Mouse (Mus musculus): ENCODE measurements at regions not wholly inside any gene's neighbourhood (a gene's known extent, or its start where the extent isn't known, plus 50 kb on each side); places are given as distances from the start of the nearest gene placed in this dataset.

DNA sequence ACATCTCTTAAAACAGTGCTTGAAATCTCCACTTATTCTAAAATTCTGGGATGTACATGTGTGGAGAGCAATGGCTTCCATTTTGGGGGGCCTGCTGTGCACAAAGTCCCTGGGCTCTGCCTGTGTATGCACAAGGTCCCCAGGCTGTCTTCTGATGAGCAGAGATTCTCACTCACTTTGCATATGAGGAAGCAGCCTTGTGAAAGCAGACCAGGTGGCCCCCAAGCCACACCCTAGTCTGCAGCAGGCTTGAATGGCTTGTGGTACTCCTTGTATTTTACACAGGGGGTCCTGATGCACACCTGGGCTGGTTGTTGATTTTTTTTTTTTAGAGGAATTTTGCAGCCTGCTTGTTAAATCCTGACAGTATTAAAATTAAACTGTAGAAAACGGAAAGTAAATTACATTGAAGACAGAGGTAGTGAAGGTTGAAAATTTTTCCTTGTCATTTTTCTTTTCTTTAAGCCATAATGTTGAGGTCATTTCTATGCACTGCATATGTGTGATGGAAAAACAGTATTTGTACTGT lies 1413.8 kb downstream of the Gsdmc2 start:
- 45% methylated on average over 1 of the region's 1 CpGs for whole genome bisulfite sequencing (ENCODE audit: insufficient replicate concordance)
- Histone ChIP-seq H3K4me3 (replicated peaks) (no peak overlapping the region), H3K27ac (replicated peaks) (no peak overlapping the region), H3K4me1 (replicated peaks) (no peaks in the 10 kb centered on the region), H3K36me3 (replicated peaks) (no peaks in the 10 kb centered on the region), H3K9ac (no peak overlapping the region), H3K4me2 (no peak overlapping the region), H3K9me3 (replicated peaks) (no peaks in the 10 kb centered on the region), H3K27me3 (no peaks in the 10 kb centered on the region)
- ATAC-seq (ENCODE audit: insufficient read depth) = no peak

- Histone ChIP-seq H3K4me3 (replicated peaks) (no peak overlapping the region), H3K36me3 (replicated peaks) (no peaks in the 10 kb centered on the region), H3K27ac (replicated peaks) (no peak overlapping the region), H3K27me3 (no peaks in the 10 kb centered on the region), H3K4me2 (no peak overlapping the region), H3K9ac (no peak overlapping the region), H3K4me1 (replicated peaks) (no peaks in the 10 kb centered on the region), H3K9me3 (replicated peaks) (no peaks in the 10 kb centered on the region)
- 65% methylated on average over 5 of the region's 5 CpGs for WGBS (ENCODE audit: insufficient replicate concordance)
- no peak for ATAC-seq (ENCODE audit: insufficient read depth)
Observed at GRCm38 (mm10) chr15:62422995-62423394, 1422.0 kb downstream of the Gsdmc2 start.

GRCm38 (mm10) chr15:62421073-62421851 lies 1423.7 kb downstream of the Gsdmc2 start:
- Histone ChIP-seq H3K4me2 (no peak overlapping the region), H3K9ac (no peak overlapping the region), H3K36me3 (replicated peaks) (no peaks in the 10 kb centered on the region), H3K4me3 (replicated peaks) (no peak overlapping the region), H3K4me1 (replicated peaks) (no peaks in the 10 kb centered on the region), H3K9me3 (replicated peaks) (no peaks in the 10 kb centered on the region), H3K27ac (replicated peaks) (no peak overlapping the region), H3K27me3 (no peaks in the 10 kb centered on the region)
- ATAC-seq (ENCODE audit: insufficient read depth) = no peak
- 67% methylated on average over 7 of the region's 7 CpGs for WGBS (ENCODE audit: insufficient replicate concordance)

GRCm38 (mm10) chr15:62416691-62417090 lies 1428.3 kb downstream of the Gsdmc2 start:
- Histone ChIP-seq H3K27ac (replicated peaks) (no peak overlapping the region), H3K9me3 (replicated peaks) (no peaks in the 10 kb centered on the region), H3K9ac (no peak overlapping the region), H3K4me2 (no peak overlapping the region), H3K36me3 (replicated peaks) (no peaks in the 10 kb centered on the region), H3K27me3 (no peaks in the 10 kb centered on the region), H3K4me3 (replicated peaks) (no peak overlapping the region), H3K4me1 (replicated peaks) (no peaks in the 10 kb centered on the region)
- ATAC-seq (ENCODE audit: insufficient read depth) = no peak

DNA sequence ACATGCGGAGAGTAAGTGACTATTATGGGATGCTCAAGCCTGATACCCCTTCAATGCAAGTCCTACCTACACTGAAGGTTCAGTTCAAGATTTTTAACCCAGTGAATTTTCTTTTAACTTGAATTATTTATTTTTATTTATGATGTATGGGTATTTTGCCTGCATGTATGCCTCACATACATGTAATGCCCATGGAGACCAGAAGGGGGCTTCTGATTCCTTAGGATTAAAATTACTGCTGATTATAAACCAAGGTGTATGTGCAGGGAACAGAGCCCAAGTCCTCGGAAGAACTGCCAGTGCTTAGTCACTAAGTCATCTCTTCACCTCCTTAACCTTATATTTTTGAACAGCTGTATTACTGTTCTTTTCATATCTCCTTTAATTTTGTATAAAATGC lies 1431.3 kb downstream of the Gsdmc2 start:
- H3K4me2 ChIP-seq = no peak overlapping the region
- no peak overlapping the region for H3K4me3 ChIP-seq (replicated peaks)
- no peak overlapping the region for H3K9ac ChIP-seq
- ATAC-seq (ENCODE audit: insufficient read depth) = no peak
- 75% methylated on average over 2 of the region's 2 CpGs for WGBS (ENCODE audit: insufficient replicate concordance)
- no peaks in the 10 kb centered on the region for H3K27me3 ChIP-seq
- no peaks in the 10 kb centered on the region for H3K4me1 ChIP-seq (replicated peaks)
- H3K9me3 ChIP-seq (replicated peaks) = no peaks in the 10 kb centered on the region
- H3K36me3 ChIP-seq (replicated peaks) = no peaks in the 10 kb centered on the region
- no peak overlapping the region for H3K27ac ChIP-seq (replicated peaks)

- 63% methylated on average over 5 of the region's 5 CpGs for WGBS (ENCODE audit: insufficient replicate concordance)
- ATAC-seq (ENCODE audit: insufficient read depth) = no peak
Observed at GRCm38 (mm10) chr15:62402142-62402541, 1442.8 kb downstream of the Gsdmc2 start.

DNA sequence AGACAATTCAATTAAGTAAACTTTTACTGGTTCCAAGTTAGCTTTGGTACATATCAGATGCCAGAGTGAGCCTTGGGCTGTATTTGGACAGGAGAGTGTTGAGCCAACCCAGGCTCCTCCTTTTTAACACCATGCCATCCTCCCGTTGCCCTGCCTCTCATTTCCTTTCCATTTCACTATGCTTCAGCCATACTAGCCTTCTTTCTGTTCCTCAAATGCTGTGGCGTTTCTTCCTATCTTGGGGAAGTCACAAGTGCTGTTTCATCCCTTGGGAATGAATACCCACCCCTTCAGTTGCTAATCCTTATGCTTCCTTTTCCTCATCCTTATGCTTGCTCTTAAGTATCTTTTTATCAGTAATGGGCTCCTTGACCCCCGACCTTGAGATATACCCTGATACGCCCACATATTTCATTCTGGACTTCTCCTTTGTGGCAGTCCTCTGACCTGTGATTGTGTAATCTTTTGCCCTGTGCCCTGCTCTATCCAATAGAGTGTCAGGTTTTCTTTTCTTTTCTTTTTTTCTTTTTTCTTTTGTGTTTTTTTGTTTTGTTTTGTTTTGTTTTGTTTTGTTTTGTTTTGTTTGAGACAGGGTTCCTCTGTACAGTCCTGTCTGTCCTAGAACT lies 1443.9 kb downstream of the Gsdmc2 start:
- Histone ChIP-seq H3K36me3 (replicated peaks) (no peaks in the 10 kb centered on the region), H3K27ac (replicated peaks) (no peak overlapping the region), H3K9me3 (replicated peaks) (no peaks in the 10 kb centered on the region), H3K9ac (no peak overlapping the region), H3K4me2 (no peak overlapping the region), H3K4me1 (replicated peaks) (no peaks in the 10 kb centered on the region), H3K27me3 (no peaks in the 10 kb centered on the region), H3K4me3 (replicated peaks) (no peak overlapping the region)
- 39% methylated on average over 4 of the region's 4 CpGs for WGBS (ENCODE audit: insufficient replicate concordance)
- ATAC-seq (ENCODE audit: insufficient read depth) = no peak

More at GRCm38 (mm10) chr15:62402142-62402541, 1442.8 kb downstream of the Gsdmc2 start:
- H3K36me3 ChIP-seq (replicated peaks) = no peaks in the 10 kb centered on the region
- H3K9ac ChIP-seq = no peak overlapping the region
- H3K4me2 ChIP-seq = no peak overlapping the region
- H3K4me1 ChIP-seq (replicated peaks) = no peaks in the 10 kb centered on the region
- no peaks in the 10 kb centered on the region for H3K9me3 ChIP-seq (replicated peaks)
- H3K4me3 ChIP-seq (replicated peaks) = no peak overlapping the region
- H3K27me3 ChIP-seq = no peaks in the 10 kb centered on the region
- no peak overlapping the region for H3K27ac ChIP-seq (replicated peaks)

DNA sequence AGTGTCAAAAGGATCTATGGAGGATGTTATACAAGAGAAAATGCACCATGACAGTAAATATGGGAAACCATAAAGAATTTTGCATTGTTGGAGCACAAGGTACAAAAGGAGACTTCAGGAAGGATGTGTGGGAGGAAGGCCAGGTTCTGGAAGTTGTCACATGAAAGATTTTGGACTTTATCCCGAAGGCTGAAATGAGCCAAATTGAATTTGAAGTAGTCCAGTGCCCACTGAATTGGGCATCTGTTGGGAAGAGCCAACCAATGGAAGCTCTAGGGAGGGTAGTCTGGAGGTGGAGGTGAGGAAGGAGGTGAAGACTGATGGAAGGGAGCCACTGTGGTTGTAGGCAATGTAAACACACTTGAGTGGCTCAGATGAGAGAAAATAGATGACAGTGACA lies 1445.6 kb downstream of the Gsdmc2 start:
- Histone ChIP-seq H3K4me1 (replicated peaks) (no peaks in the 10 kb centered on the region), H3K36me3 (replicated peaks) (no peaks in the 10 kb centered on the region), H3K9me3 (replicated peaks) (no peaks in the 10 kb centered on the region), H3K27ac (replicated peaks) (no peak overlapping the region), H3K4me2 (no peak overlapping the region), H3K27me3 (no peaks in the 10 kb centered on the region), H3K4me3 (replicated peaks) (no peak overlapping the region), H3K9ac (no peak overlapping the region)
- WGBS (ENCODE audit: insufficient replicate concordance) = 36% methylated on average over 1 of the region's 1 CpGs
- ATAC-seq (ENCODE audit: insufficient read depth) = no peak

DNA sequence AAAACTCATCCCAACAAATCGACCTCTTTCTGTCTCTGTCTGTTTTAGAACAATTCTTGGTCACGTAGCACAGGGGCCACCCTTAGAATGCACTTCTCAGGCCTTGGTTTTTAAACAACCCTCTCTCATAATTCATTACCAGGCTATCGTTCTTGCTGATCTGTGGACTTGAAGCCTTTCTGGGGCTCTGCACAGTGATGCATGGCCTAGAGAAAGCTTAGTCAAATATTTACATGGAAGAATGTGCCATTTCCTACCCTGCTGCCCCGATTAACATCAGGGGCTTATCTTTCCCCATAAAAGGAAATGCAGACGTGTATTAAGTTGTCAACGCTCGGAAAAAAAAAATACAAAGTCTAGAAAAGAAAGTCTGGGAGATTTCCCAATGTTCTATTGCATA lies 1448.0 kb downstream of the Gsdmc2 start:
- Histone ChIP-seq H3K9ac (no peak overlapping the region), H3K4me3 (replicated peaks) (no peak overlapping the region), H3K9me3 (replicated peaks) (no peaks in the 10 kb centered on the region), H3K27me3 (no peaks in the 10 kb centered on the region), H3K36me3 (replicated peaks) (no peaks in the 10 kb centered on the region), H3K4me2 (no peak overlapping the region), H3K4me1 (replicated peaks) (no peaks in the 10 kb centered on the region), H3K27ac (replicated peaks) (no peak overlapping the region)
- ATAC-seq (ENCODE audit: insufficient read depth) = no peak
- WGBS (ENCODE audit: insufficient replicate concordance) = 52% methylated on average over 7 of the region's 7 CpGs

DNA sequence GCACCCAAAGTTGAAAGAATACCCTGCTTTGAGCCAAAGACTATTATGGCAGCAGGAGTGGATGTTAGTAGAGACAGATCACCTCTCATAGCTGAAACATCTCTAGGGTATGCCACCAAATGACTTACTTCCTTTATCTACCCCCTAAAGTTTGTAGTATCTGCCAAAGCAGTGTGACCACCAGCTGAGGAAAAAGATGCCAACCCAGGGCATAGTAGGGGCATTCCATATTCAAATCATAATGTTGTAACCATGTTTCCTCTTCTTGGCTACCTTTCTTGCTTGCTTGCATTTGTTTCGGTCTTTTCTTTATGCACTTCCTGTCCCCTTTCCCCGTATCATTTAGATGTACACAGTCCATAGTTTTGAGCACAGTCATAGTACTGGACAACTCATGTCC lies 1449.6 kb downstream of the Gsdmc2 start:
- no peak overlapping the region for H3K9ac ChIP-seq
- no peaks in the 10 kb centered on the region for H3K36me3 ChIP-seq (replicated peaks)
- H3K4me2 ChIP-seq = no peak overlapping the region
- no peaks in the 10 kb centered on the region for H3K4me1 ChIP-seq (replicated peaks)
- WGBS (ENCODE audit: insufficient replicate concordance) = 56% methylated on average over 2 of the region's 2 CpGs
- no peak for ATAC-seq (ENCODE audit: insufficient read depth)
- H3K27ac ChIP-seq (replicated peaks) = no peak overlapping the region
- H3K4me3 ChIP-seq (replicated peaks) = no peak overlapping the region
- no peaks in the 10 kb centered on the region for H3K9me3 ChIP-seq (replicated peaks)
- no peaks in the 10 kb centered on the region for H3K27me3 ChIP-seq

- no peak for ATAC-seq (ENCODE audit: insufficient read depth)
- Histone ChIP-seq H3K27ac (replicated peaks) (no peak overlapping the region), H3K27me3 (no peaks in the 10 kb centered on the region), H3K9me3 (replicated peaks) (no peaks in the 10 kb centered on the region), H3K36me3 (replicated peaks) (no peaks in the 10 kb centered on the region), H3K4me1 (replicated peaks) (no peaks in the 10 kb centered on the region), H3K4me2 (no peak overlapping the region), H3K4me3 (replicated peaks) (no peak overlapping the region), H3K9ac (no peak overlapping the region)
- 57% methylated on average over 3 of the region's 3 CpGs for WGBS (ENCODE audit: insufficient replicate concordance)
Observed at GRCm38 (mm10) chr15:62393416-62393815, 1451.6 kb downstream of the Gsdmc2 start.
